Mouse (Mus musculus): Measurements from ENCODE around the gene Camsap3. TPM values are rescaled to one million over a fixed set of nuclear protein-coding genes. Genes with fewer than 3 reads are reported as not detected.

Gene Camsap3
- 5.1 and 8.9 TPM in 2 replicates for polyA plus RNA-seq (2014; fragmentation: Nextera tagmentation; extraction: Ambion mirVana)

- Histone ChIP-seq H3K9me3 (replicated peaks; ENCODE audit: control insufficient read depth, low read length) (no peaks in the 10 kb centered on the region), H3K4me1 (ENCODE audit: control insufficient read depth, insufficient read depth, low read length) (no peaks in the 10 kb centered on the region), H3K36me3 (replicated peaks; ENCODE audit: control insufficient read depth, insufficient read depth, low read depth, low read length) (no peaks in the 10 kb centered on the region), H3K4me3 (ENCODE audit: low read depth, low read length) (peak within 1 kb of the TSS; percentile 72), H3K9ac (replicated peaks; ENCODE audit: low read length) (peak within 1 kb of the TSS; percentile 76), H3K4me2 (ENCODE audit: low read depth, low read length) (peak within 1 kb of the TSS; percentile 96), H3K27ac (replicated peaks; ENCODE audit: low read depth, low read length) (no peak within 1 kb of the TSS; the same call in 1 of the 2 replicates), H3K27me3 (ENCODE audit: control insufficient read depth, insufficient read depth, low read length) (0 out of 2 replicates have a peak, but pooled peaks cover 2% of the 10 kb centered on the region)
- WGBS, result 6% methylated on average over 7 of the region's 7 CpGs
- ATAC-seq (replicated peaks; ENCODE audit: insufficient number of reproducible peaks, low FRiP score, low TSS enrichment, low read depth), result no peak
- DNase-seq (ENCODE audit: low spot score), result no peak
Measured at GRCm38 (mm10) chr8:3586993-3587390, at the start of gene Camsap3. Gene Camsap3, plus strand, starts transcription at chr8:3587293.

DNA sequence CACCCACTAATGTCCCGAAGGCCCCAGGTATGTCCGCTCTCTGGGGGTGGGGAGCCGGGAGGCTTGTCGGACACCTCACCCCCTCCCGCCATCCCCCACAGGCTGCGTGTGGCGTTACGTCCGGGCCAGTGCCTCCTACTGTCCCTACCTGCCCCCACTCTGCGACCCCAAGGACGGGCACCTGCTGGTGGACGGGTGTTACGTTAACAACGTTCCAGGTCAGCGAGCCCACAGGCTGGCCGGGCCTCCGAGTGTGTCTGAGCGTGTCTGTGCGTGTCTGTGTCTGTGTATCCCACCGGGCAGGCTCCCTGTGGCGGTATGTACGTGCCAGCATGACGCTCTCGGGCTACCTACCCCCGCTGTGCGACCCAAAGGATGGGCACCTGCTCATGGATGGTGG, 49.4 kb upstream of the Camsap3 start:
- WGBS, result 94% methylated on average over 26 of the region's 26 CpGs
- no peak overlapping the region for H3K9ac ChIP-seq (replicated peaks; ENCODE audit: low read length)
- H3K4me2 ChIP-seq (ENCODE audit: low read depth, low read length), result no peak overlapping the region
- ATAC-seq (replicated peaks; ENCODE audit: insufficient number of reproducible peaks, low FRiP score, low TSS enrichment, low read depth) (no peak), DNase-seq (ENCODE audit: low spot score) (no peak)
- no peaks in the 10 kb centered on the region for H3K27me3 ChIP-seq (ENCODE audit: control insufficient read depth, insufficient read depth, low read length)
- H3K36me3 ChIP-seq (replicated peaks; ENCODE audit: control insufficient read depth, insufficient read depth, low read depth, low read length), result no peaks in the 10 kb centered on the region; the same call in 1 of the 2 replicates
- H3K4me3 ChIP-seq (ENCODE audit: low read depth, low read length), result no peak overlapping the region
- H3K4me1 ChIP-seq (ENCODE audit: control insufficient read depth, insufficient read depth, low read length), result no peaks in the 10 kb centered on the region
- H3K9me3 ChIP-seq (replicated peaks; ENCODE audit: control insufficient read depth, low read length), result no peaks in the 10 kb centered on the region
- no peak overlapping the region for H3K27ac ChIP-seq (replicated peaks; ENCODE audit: low read depth, low read length)

- Histone ChIP-seq H3K4me3 (ENCODE audit: low read depth, low read length) (no peak overlapping the region), H3K27ac (replicated peaks; ENCODE audit: low read depth, low read length) (no peak overlapping the region), H3K4me2 (ENCODE audit: low read depth, low read length) (no peak overlapping the region), H3K4me1 (ENCODE audit: control insufficient read depth, insufficient read depth, low read length) (no peaks in the 10 kb centered on the region), H3K36me3 (replicated peaks; ENCODE audit: control insufficient read depth, insufficient read depth, low read depth, low read length) (no peaks in the 10 kb centered on the region; the same call in 1 of the 2 replicates), H3K9ac (replicated peaks; ENCODE audit: low read length) (no peak overlapping the region), H3K27me3 (ENCODE audit: control insufficient read depth, insufficient read depth, low read length) (no peaks in the 10 kb centered on the region), H3K9me3 (replicated peaks; ENCODE audit: control insufficient read depth, low read length) (no peaks in the 10 kb centered on the region)
- ATAC-seq (replicated peaks; ENCODE audit: insufficient number of reproducible peaks, low FRiP score, low TSS enrichment, low read depth) (no peak), DNase-seq (ENCODE audit: low spot score) (no peak)
- WGBS, result 88% methylated on average over 7 of the region's 7 CpGs
Measured at GRCm38 (mm10) chr8:3539146-3539545, 47.9 kb upstream of the Camsap3 start.

DNA sequence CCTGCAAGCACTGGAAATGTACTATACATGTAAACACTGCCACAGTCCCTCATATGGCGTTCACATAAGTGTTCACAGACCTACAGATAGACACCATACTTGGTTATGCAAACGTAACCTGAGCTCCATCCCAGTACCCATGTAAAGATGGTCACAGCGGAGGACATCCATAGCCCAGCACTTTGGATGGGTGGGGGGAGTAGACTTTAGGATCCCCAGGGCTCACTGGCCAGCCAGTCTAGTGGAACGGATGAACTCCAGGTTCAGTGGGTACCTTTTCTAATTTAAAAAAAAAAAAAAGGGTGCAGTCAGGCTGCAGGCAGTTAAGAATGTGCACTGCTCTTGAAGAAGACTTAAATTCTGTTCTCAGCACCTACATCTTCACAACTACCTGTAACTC, 47.0 kb upstream of the Camsap3 start:
- Histone ChIP-seq H3K4me2 (ENCODE audit: low read depth, low read length) (no peak overlapping the region), H3K4me1 (ENCODE audit: control insufficient read depth, insufficient read depth, low read length) (no peaks in the 10 kb centered on the region), H3K9me3 (replicated peaks; ENCODE audit: control insufficient read depth, low read length) (no peaks in the 10 kb centered on the region), H3K27me3 (ENCODE audit: control insufficient read depth, insufficient read depth, low read length) (no peaks in the 10 kb centered on the region), H3K27ac (replicated peaks; ENCODE audit: low read depth, low read length) (no peak overlapping the region), H3K4me3 (ENCODE audit: low read depth, low read length) (no peak overlapping the region), H3K36me3 (replicated peaks; ENCODE audit: control insufficient read depth, insufficient read depth, low read depth, low read length) (no peaks in the 10 kb centered on the region; the same call in 1 of the 2 replicates), H3K9ac (replicated peaks; ENCODE audit: low read length) (no peak overlapping the region)
- WGBS, result 91% methylated on average over 4 of the region's 4 CpGs
- no peak for DNase-seq (ENCODE audit: low spot score)
- no peak for ATAC-seq (replicated peaks; ENCODE audit: insufficient number of reproducible peaks, low FRiP score, low TSS enrichment, low read depth)

GRCm38 (mm10) chr8:3546511-3546910, 40.6 kb upstream of the Camsap3 start:
- 89% methylated on average over 2 of the region's 2 CpGs for WGBS
- Histone ChIP-seq H3K9ac (replicated peaks; ENCODE audit: low read length) (no peak overlapping the region), H3K36me3 (replicated peaks; ENCODE audit: control insufficient read depth, insufficient read depth, low read depth, low read length) (no peaks in the 10 kb centered on the region), H3K27ac (replicated peaks; ENCODE audit: low read depth, low read length) (no peak overlapping the region), H3K27me3 (ENCODE audit: control insufficient read depth, insufficient read depth, low read length) (no peaks in the 10 kb centered on the region), H3K9me3 (replicated peaks; ENCODE audit: control insufficient read depth, low read length) (no peaks in the 10 kb centered on the region), H3K4me1 (ENCODE audit: control insufficient read depth, insufficient read depth, low read length) (no peaks in the 10 kb centered on the region), H3K4me3 (ENCODE audit: low read depth, low read length) (no peak overlapping the region), H3K4me2 (ENCODE audit: low read depth, low read length) (no peak overlapping the region)
- no peak for ATAC-seq (replicated peaks; ENCODE audit: insufficient number of reproducible peaks, low FRiP score, low TSS enrichment, low read depth)
- DNase-seq (ENCODE audit: low spot score), result no peak

DNA sequence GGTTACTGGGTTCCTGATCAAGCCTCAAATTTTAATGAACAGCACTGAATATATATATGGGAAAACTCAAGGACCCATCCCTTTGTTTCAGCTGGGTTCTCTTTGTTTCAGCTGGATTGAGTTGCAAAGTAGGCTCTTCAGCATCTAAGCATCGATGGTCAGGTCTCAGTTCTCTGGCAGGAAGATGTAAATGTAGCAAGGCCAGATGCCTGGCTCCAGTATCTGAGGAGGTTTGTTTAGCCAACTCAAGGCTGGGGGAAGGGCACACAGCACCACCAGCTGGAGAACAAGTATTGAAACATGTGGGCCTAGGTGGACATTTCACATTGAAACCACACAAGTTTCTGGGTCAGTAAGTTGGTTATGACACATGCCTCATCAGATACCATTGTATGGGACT, 34.9 kb upstream of the Camsap3 start:
- Histone ChIP-seq H3K9ac (replicated peaks; ENCODE audit: low read length) (no peak overlapping the region), H3K27me3 (ENCODE audit: control insufficient read depth, insufficient read depth, low read length) (no peaks in the 10 kb centered on the region), H3K27ac (replicated peaks; ENCODE audit: low read depth, low read length) (no peak overlapping the region), H3K9me3 (replicated peaks; ENCODE audit: control insufficient read depth, low read length) (no peaks in the 10 kb centered on the region), H3K4me2 (ENCODE audit: low read depth, low read length) (no peak overlapping the region), H3K36me3 (replicated peaks; ENCODE audit: control insufficient read depth, insufficient read depth, low read depth, low read length) (no peaks in the 10 kb centered on the region), H3K4me3 (ENCODE audit: low read depth, low read length) (no peak overlapping the region), H3K4me1 (ENCODE audit: control insufficient read depth, insufficient read depth, low read length) (no peaks in the 10 kb centered on the region)
- no peak for DNase-seq (ENCODE audit: low spot score)
- WGBS, result 85% methylated on average over 1 of the region's 1 CpGs
- no peak for ATAC-seq (replicated peaks; ENCODE audit: insufficient number of reproducible peaks, low FRiP score, low TSS enrichment, low read depth)

DNA sequence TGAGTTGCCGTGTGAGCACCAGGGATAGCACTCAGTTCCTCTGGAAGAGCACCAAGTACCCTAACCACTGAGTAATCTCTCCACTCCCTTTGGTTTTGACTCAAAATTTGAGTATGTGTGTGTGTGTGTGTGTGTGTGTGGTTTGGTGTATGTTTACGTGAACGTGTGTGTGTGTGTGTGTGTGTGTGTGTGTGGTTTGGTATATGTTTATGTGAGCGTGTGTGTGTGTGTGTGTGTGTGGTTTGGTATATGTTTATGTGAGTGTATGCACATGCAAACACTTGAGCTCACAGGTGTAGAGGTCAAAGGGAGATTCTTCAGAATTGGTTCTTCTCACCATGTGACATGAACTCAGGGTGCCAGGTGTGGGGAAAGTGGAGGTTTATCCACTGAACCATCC, 31.0 kb upstream of the Camsap3 start:
- no peak overlapping the region for H3K9ac ChIP-seq (replicated peaks; ENCODE audit: low read length)
- H3K27me3 ChIP-seq (ENCODE audit: control insufficient read depth, insufficient read depth, low read length), result no peaks in the 10 kb centered on the region
- 62% methylated on average over 4 of the region's 4 CpGs for WGBS
- H3K4me2 ChIP-seq (ENCODE audit: low read depth, low read length), result no peak overlapping the region
- no peak overlapping the region for H3K27ac ChIP-seq (replicated peaks; ENCODE audit: low read depth, low read length)
- H3K9me3 ChIP-seq (replicated peaks; ENCODE audit: control insufficient read depth, low read length), result no peaks in the 10 kb centered on the region
- H3K36me3 ChIP-seq (replicated peaks; ENCODE audit: control insufficient read depth, insufficient read depth, low read depth, low read length), result no peaks in the 10 kb centered on the region
- ATAC-seq (replicated peaks; ENCODE audit: insufficient number of reproducible peaks, low FRiP score, low TSS enrichment, low read depth) (peak; percentile 97), DNase-seq (ENCODE audit: low spot score) (no peak)
- no peaks in the 10 kb centered on the region for H3K4me1 ChIP-seq (ENCODE audit: control insufficient read depth, insufficient read depth, low read length)
- H3K4me3 ChIP-seq (ENCODE audit: low read depth, low read length), result no peak overlapping the region

DNA sequence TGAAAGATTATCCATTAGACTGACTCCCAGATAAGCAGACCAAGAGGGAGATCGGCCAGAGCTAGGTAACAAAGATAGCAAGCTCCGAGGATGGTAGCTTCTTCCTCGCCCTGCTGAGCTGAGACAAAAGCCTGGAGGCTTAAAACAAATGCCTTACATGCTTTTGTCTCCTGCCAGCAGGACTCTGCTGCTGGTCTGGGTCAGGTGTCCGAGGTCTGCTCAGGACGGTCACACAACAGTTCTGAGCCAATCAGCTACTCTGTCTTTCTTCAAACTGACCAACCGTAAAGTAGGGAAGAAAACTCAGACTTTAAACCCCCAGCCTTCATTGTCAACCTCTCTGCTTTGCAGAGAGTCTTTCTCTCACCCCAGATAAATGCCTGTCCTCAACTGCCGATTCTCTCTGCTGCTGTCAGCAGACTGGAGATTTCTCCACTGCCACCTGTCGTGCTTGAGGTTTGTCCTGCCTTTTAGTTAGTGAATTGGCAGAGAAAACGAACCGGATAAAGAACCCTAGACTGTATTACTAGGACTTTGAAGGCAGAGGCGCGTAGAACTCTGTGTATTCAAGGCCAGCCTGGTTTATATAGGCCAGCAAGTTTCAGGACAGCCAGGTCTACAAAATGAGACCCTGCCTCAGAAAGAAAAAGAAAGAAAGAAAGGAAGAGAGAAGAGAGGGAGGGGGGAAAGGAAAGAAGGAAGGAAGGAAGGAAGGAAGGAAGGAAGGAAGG, 19.3 kb upstream of the Camsap3 start, which contains the start of gene C330021F23Rik:
C330021F23Rik (plus strand) TSS at position 350 of the 731 bp plus-strand sequence.
- H3K27ac ChIP-seq (replicated peaks; ENCODE audit: low read depth, low read length), result no peak within 1 kb of the TSS
- peak; percentile 67; the same call in 1 of the 2 replicates for ATAC-seq (replicated peaks; ENCODE audit: insufficient number of reproducible peaks, low FRiP score, low TSS enrichment, low read depth)

More for the DNA sequence above, 19.3 kb upstream of the Camsap3 start, which contains the start of gene C330021F23Rik:
- no peaks in the 10 kb centered on the region for H3K4me1 ChIP-seq (ENCODE audit: control insufficient read depth, insufficient read depth, low read length)
- H3K4me3 ChIP-seq (ENCODE audit: low read depth, low read length), result peak within 1 kb of the TSS; percentile 9
- DNase-seq (ENCODE audit: low spot score), result peak; percentile 60
- H3K27me3 ChIP-seq (ENCODE audit: control insufficient read depth, insufficient read depth, low read length), result no peaks in the 10 kb centered on the region
- peak within 1 kb of the TSS; percentile 41 for H3K9ac ChIP-seq (replicated peaks; ENCODE audit: low read length)
- 2% methylated on average over 12 of the region's 12 CpGs for WGBS
- H3K4me2 ChIP-seq (ENCODE audit: low read depth, low read length), result peak within 1 kb of the TSS; percentile 32
- no peaks in the 10 kb centered on the region for H3K9me3 ChIP-seq (replicated peaks; ENCODE audit: control insufficient read depth, low read length)
- H3K36me3 ChIP-seq (replicated peaks; ENCODE audit: control insufficient read depth, insufficient read depth, low read depth, low read length), result no peaks in the 10 kb centered on the region

All from embryonic facial prominence, embryonic 11.5 days (tissue).